Mouse (Mus musculus) small intestine, adult 2 months (tissue): Measurements from ENCODE around the gene Gm42421. TPM values are rescaled to one million over a fixed set of nuclear protein-coding genes. Genes with fewer than 3 reads are reported as not detected.

Source experiments
- H3K27ac ChIP-seq: fragments of 200-500 bp; 2 replicates; pipeline ENCODE4 v1.5.1; 2012; ENCODE audit warnings: low read depth, low read length, control low read depth, inconsistent platforms; ENCODE audit not compliant: insufficient read depth
- H3K27me3 ChIP-seq: fragments of 200-500 bp; 2 replicates; pipeline ENCODE4 v1.6.1; 2012; ENCODE audit warnings: mild to moderate bottlenecking, moderate library complexity, low read length, inconsistent platforms; ENCODE audit not compliant: control insufficient read depth, insufficient read depth
- H3K36me3 ChIP-seq: fragments of 200-500 bp; 2 replicates; pipeline ENCODE4 v1.6.1; 2012; ENCODE audit warnings: mild to moderate bottlenecking, low read length, control low read depth, inconsistent platforms; ENCODE audit not compliant: control insufficient read depth, insufficient read depth
- H3K4me1 ChIP-seq: fragments of 200-500 bp; 2 replicates; pipeline ENCODE4 v1.6.1; 2012; ENCODE audit warnings: low read length, inconsistent platforms, mixed read lengths; ENCODE audit not compliant: control insufficient read depth, insufficient read depth, insufficient read length
- H3K4me3 ChIP-seq: fragments of 200-500 bp; 2 replicates; pipeline ENCODE4 v1.5.1; 2012; ENCODE audit warnings: low read depth, mild to moderate bottlenecking, control low read depth, inconsistent platforms, low read length, moderate library complexity
- CTCF ChIP-seq: fragments of 200-500 bp; IDR thresholded peaks from 2 replicates; pipeline ENCODE4 v1.5.1; 2012; ENCODE audit warnings: low read depth, mild to moderate bottlenecking, control low read depth, inconsistent platforms, low read length, moderate library complexity, mixed read lengths; ENCODE audit not compliant: insufficient replicate concordance, insufficient read length; ENCODE audit errors: extremely low read depth
- POLR2A ChIP-seq: fragments of 200-500 bp; IDR thresholded peaks from 2 replicates; pipeline ENCODE4 v1.6.1; 2012; ENCODE audit warnings: low read depth, mild to moderate bottlenecking, control low read depth, inconsistent platforms, low read length, moderate library complexity
- WGBS: fragments of 180-500 bp; shearing (Covaris S2); methylation state at CpG from one replicate; pipeline ENCODE4 v1.1.7; 2018; 5-methylcytosine and 5-hydroxymethylcytosine counted together
- polyA plus RNA-seq: library from polyadenylated mRNA; depleted of rRNA; stranded (reverse); fragments of >200 nt; gene quantifications from 2 replicates; pipeline ENCODE4 v1.2.3, GENCODE M21; 2012

The Gm42421 gene
- polyA plus RNA-seq, 1 experiment: not detected

GRCm38 (mm10) chr5:143965586-143966345 is 37.8 kb downstream of the Gm42421 start:
- Histone ChIP-seq H3K27ac (no peak overlapping the region), H3K4me3 (no peak overlapping the region), H3K36me3 (no peaks in the 10 kb centered on the region), H3K4me1 (no peaks in the 10 kb centered on the region), H3K27me3 (no peaks in the 10 kb centered on the region)
- no peak for TF ChIP-seq CTCF
- TF ChIP-seq POLR2A: no peak
- WGBS: 76% methylated on average over 12 of the region's 12 CpGs

- WGBS: 82% methylated on average over 12 of the region's 12 CpGs
- no peaks in the 10 kb centered on the region for H3K4me1 ChIP-seq
- no peaks in the 10 kb centered on the region for H3K27me3 ChIP-seq
- H3K4me3 ChIP-seq: no peak overlapping the region
- no peaks in the 10 kb centered on the region for H3K36me3 ChIP-seq
- H3K27ac ChIP-seq: no peak overlapping the region
- TF ChIP-seq CTCF (no peak), POLR2A (no peak)
Measured at GRCm38 (mm10) chr5:143966671-143967070, 38.7 kb downstream of the Gm42421 start.

DNA sequence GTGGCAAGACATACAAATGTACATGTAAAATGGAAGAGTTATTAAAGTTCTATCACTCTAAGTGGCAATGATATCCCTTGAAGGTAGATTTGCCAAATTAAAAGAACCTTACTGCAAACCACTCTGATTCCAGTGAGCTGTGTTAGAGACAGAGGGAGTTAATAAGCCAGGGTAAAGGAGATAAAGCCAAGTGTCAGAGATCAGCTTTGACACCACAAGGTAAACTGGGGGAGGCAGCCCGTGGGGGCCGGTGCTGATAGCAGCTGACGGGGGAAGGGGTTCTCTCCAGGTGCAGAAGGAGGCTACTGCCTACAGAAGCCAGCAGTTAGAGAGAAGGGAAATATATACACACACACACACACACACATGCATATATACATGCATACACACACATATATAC is 44.7 kb downstream of the Gm42421 start:
- H3K4me1 ChIP-seq: no peaks in the 10 kb centered on the region; the same call in 1 of the 2 replicates
- H3K27ac ChIP-seq: no peak overlapping the region
- WGBS: 57% methylated on average over 3 of the region's 3 CpGs
- H3K27me3 ChIP-seq: no peaks in the 10 kb centered on the region
- H3K4me3 ChIP-seq: no peak overlapping the region
- no peaks in the 10 kb centered on the region for H3K36me3 ChIP-seq
- no peak for TF ChIP-seq POLR2A
- no peak for TF ChIP-seq CTCF

DNA sequence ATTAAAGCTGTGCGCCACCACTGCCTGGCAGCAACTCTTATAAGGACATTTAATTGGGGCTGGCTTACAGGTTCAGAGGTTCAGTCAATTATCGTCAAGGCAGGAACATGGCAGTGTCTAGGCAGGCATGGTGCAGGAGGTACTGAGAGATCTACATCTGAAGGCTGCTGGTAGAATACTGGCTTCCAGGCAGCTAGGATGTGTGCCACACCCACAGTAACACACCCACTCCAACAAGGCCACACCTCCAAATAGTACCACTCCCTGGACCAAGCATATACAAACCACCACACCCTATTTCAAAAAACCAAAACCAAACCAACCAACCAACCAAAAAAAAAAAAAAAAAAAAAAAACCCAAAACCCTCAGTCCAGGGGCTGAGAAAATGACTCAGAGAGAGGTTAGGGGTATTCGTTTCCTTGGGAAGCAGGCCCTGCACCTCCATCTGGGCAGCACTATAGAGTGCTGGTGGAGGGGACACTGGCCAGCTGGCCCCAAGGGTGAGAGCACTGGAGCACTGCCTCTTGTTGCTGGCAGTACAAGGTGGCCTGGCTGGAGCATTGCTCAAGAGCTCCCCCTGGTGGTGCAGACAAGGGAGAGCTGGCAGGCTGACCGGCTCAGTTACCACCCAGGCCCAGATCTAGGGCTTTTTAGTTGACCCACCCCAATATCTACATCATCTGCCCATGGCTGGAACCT is 47.1 kb downstream of the Gm42421 start:
- WGBS: 44% methylated on average over 4 of the region's 4 CpGs
- Histone ChIP-seq H3K4me1 (peaks cover 2% of the 10 kb centered on the region), H3K27ac (no peak overlapping the region), H3K27me3 (no peaks in the 10 kb centered on the region), H3K4me3 (no peak overlapping the region), H3K36me3 (no peaks in the 10 kb centered on the region)
- TF ChIP-seq POLR2A (no peak), CTCF (peak; percentile 95)

GRCm38 (mm10) chr5:143975631-143975933 is 47.6 kb downstream of the Gm42421 start:
- H3K36me3 ChIP-seq: no peaks in the 10 kb centered on the region
- H3K4me1 ChIP-seq: peaks cover 3% of the 10 kb centered on the region
- no peak overlapping the region for H3K27ac ChIP-seq
- H3K27me3 ChIP-seq: no peaks in the 10 kb centered on the region
- no peak for TF ChIP-seq CTCF
- TF ChIP-seq POLR2A: no peak
- WGBS: 27% methylated on average over 2 of the region's 2 CpGs
- no peak overlapping the region for H3K4me3 ChIP-seq

DNA sequence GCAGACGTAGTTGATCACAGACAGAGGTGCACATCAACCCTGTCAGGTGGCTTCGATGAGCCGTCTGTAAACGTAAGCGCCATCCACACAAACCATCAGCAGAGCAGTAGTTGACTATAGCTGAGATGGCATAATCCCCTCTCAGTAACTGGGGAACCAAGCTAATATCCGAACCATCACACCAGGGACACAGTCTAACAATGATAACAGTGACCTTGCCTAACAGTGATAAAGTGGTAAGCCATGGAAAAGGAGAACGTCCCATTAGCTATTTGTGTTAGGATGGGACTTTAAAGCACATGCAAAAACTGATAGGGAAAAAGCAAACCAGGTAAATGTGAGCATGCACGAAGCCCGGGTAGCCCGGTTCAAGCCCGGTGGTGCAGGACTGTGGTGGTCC is 48.3 kb downstream of the Gm42421 start:
- Histone ChIP-seq H3K27me3 (no peaks in the 10 kb centered on the region), H3K4me1 (peaks cover 6% of the 10 kb centered on the region), H3K4me3 (no peak overlapping the region), H3K27ac (no peak overlapping the region), H3K36me3 (no peaks in the 10 kb centered on the region)
- WGBS: 84% methylated on average over 11 of the region's 11 CpGs
- TF ChIP-seq CTCF (no peak), POLR2A (no peak)

GRCm38 (mm10) chr5:143976726-143977431 is 48.9 kb downstream of the Gm42421 start:
- no peaks in the 10 kb centered on the region for H3K27me3 ChIP-seq
- H3K4me3 ChIP-seq: no peak overlapping the region
- H3K27ac ChIP-seq: no peak overlapping the region
- peaks cover 11% of the 10 kb centered on the region for H3K4me1 ChIP-seq
- no peaks in the 10 kb centered on the region for H3K36me3 ChIP-seq
- TF ChIP-seq POLR2A: no peak
- no peak for TF ChIP-seq CTCF
- WGBS: 44% methylated on average over 16 of the region's 16 CpGs
